Mouse (Mus musculus) testis, adult 2 months (tissue): ENCODE results near the gene Ptpa. TPM values are rescaled to one million over a fixed set of nuclear protein-coding genes. Genes with fewer than 3 reads are reported as not detected.

Experiments
- H3K27ac ChIP-seq: fragments of 200-500 bp; 2 replicates; pipeline ENCODE4 v1.5.1; 2012; ENCODE audit warnings: low read depth, low read length; ENCODE audit not compliant: control insufficient read depth, insufficient read depth
- H3K27me3 ChIP-seq: fragments of 200-500 bp; 2 replicates; pipeline ENCODE4 v1.6.1; 2012; ENCODE audit warnings: mild to moderate bottlenecking, low read length, moderate library complexity; ENCODE audit not compliant: control insufficient read depth, insufficient read depth
- H3K36me3 ChIP-seq: fragments of 200-500 bp; 2 replicates; pipeline ENCODE4 v1.6.1; 2012; ENCODE audit warnings: mild to moderate bottlenecking, low read length; ENCODE audit not compliant: control insufficient read depth, insufficient read depth
- H3K4me1 ChIP-seq: fragments of 200-500 bp; 2 replicates; pipeline ENCODE4 v1.6.1; 2012; ENCODE audit warnings: low read length; ENCODE audit not compliant: control insufficient read depth, insufficient read depth
- H3K4me3 ChIP-seq: fragments of 200-500 bp; 2 replicates; pipeline ENCODE4 v1.5.1; 2012; ENCODE audit warnings: low read depth, mild to moderate bottlenecking, low read length, moderate library complexity, mixed read lengths; ENCODE audit not compliant: control insufficient read depth
- CTCF ChIP-seq: fragments of 200-500 bp; IDR thresholded peaks from 2 replicates; pipeline ENCODE4 v1.5.1; 2012; ENCODE audit warnings: low read depth, mild to moderate bottlenecking, inconsistent platforms, low read length, moderate library complexity; ENCODE audit not compliant: control insufficient read depth, insufficient read depth, insufficient replicate concordance
- POLR2A ChIP-seq: fragments of 200-500 bp; IDR thresholded peaks from 2 replicates; pipeline ENCODE4 v1.6.1; 2012; ENCODE audit warnings: low read depth, mild to moderate bottlenecking, inconsistent platforms, low read length, moderate library complexity; ENCODE audit not compliant: control insufficient read depth
- polyA plus RNA-seq: library from polyadenylated mRNA; depleted of rRNA; stranded (reverse); fragments of >200 nt; gene quantifications from 2 replicates; pipeline ENCODE4 v1.2.3, GENCODE M21; 2012

Gene Ptpa
- polyA plus RNA-seq, 1 experiment = 87.3 TPM

DNA sequence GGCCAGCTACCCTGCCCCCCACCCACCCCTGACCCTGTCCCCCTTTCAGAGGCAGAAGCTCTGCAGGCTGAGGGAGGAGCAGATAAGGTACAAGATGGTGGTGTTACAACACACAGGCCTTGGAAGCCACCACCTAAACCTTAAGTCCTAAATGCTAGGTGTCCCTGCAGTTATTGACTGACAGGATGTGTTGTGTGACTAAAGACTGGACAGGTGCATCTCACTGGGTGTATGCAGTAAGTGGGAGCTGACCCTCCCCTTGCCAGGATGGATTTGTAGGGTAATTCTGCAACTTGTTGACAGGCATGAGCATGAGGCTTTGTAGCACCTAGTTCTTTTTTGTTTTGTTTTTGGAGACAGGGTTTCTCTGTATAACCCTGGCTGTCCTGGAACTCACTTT lies 28.6 kb downstream of the Ptpa start:
- no peak for TF ChIP-seq CTCF
- TF ChIP-seq POLR2A = no peak
- H3K4me1 ChIP-seq = peaks cover 14% of the 10 kb centered on the region
- no peak overlapping the region for H3K4me3 ChIP-seq
- no peaks in the 10 kb centered on the region for H3K27me3 ChIP-seq
- no peak overlapping the region for H3K27ac ChIP-seq
- H3K36me3 ChIP-seq = peaks cover 6% of the 10 kb centered on the region

DNA sequence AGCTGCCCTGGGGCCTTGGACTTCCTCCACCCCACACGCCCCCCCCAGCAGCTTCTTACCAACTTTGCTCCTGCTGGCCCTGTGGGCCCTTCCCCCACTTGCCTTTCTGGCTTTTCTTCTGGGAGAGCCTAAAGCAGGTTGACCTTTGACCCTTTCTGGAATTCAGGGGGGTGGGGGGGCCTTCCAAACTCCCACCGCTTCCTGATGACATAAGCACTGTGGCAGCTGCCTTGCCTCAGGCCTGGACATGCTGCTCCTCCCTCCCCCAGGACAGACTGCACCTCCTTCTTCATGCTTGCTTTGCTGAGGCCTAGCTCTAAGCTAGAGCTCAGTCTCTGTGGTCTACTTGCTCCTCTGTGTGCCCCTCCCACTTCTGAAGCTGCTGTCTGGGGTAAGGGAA lies 29.5 kb downstream of the Ptpa start:
- no peaks in the 10 kb centered on the region for H3K27me3 ChIP-seq
- H3K27ac ChIP-seq = peak overlapping the region; percentile 19; the same call in 1 of the 2 replicates
- H3K4me3 ChIP-seq = no peak overlapping the region
- peaks cover 6% of the 10 kb centered on the region for H3K36me3 ChIP-seq
- peaks cover 14% of the 10 kb centered on the region for H3K4me1 ChIP-seq
- TF ChIP-seq CTCF (no peak), POLR2A (0 out of 2 replicates have a peak, but pooled peaks have one; percentile 14)

DNA sequence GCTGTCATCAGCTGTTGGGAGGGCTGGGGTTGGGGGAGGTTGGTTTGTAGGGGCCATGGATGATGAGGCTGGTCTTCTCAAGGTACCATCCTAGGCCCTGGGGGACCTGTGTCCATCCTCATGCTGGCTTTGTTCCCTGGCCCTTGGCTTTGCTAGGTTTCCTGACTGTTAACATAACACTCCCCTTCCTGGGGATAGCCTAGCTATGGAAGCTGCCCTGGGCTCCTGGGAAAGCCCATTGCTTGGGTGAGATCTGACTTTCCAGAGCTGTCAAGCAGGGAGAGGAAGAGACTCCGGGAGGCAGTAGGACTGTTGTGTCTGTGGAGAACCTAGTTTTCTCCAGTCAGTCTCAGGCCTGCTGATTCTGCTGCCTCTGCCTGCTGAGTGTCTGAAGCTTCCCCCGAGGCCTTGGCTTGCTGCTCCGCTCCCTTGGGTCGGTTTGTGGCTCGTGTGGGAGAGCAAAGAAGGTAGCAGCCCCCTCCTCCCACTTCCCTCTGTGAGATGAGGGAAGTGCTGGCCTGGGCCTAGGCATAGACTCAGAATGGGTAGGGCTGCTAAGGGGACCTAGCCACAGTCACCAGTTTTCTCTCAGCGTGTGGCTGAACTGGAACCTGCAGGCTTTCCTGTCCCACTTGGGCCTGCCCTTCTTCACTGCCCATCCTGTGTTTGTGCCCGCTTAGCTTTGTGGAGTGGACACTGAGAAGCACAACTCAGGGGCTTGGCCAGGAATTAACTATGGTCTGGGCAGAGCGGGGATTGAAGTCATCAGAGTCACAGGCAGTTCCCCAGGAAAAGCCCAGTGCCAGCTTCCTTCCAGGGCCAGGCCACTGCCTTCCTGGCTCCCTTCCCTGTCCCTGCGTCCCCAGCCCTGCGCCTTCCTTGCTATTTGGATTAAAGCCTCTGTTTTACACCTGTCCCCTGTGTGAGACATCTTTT lies 31.3 kb downstream of the Ptpa start:
- peaks cover 4% of the 10 kb centered on the region for H3K36me3 ChIP-seq
- peaks cover 14% of the 10 kb centered on the region for H3K4me1 ChIP-seq
- H3K27ac ChIP-seq = peak overlapping the region; percentile 32; the same call in 1 of the 2 replicates
- no peak overlapping the region for H3K4me3 ChIP-seq
- no peaks in the 10 kb centered on the region for H3K27me3 ChIP-seq
- TF ChIP-seq CTCF = no peak
- TF ChIP-seq POLR2A = no peak

DNA sequence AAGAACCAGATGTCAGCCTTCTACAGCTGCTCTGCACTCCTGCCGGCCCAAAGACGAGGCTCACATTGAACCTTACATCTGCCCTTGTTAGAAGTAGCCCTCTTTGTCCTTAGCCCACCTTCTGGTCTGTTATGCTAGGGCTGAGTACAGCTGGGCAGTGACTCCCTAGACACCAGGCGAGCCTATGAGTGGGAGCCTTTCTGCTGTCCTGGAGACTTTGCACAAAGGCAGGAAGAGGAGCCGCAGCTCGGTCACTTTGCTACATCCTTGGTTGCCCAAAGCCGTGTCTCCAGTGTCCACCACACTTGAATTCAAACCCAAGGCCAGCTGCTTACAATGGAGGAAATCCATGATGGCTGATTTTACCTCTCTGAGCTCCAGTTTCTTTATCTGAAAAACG lies 32.5 kb downstream of the Ptpa start:
- H3K4me1 ChIP-seq = peaks cover 9% of the 10 kb centered on the region
- H3K4me3 ChIP-seq = no peak overlapping the region
- no peaks in the 10 kb centered on the region for H3K27me3 ChIP-seq
- H3K36me3 ChIP-seq = peaks cover 3% of the 10 kb centered on the region
- TF ChIP-seq POLR2A (no peak), CTCF (no peak)
- no peak overlapping the region for H3K27ac ChIP-seq

DNA sequence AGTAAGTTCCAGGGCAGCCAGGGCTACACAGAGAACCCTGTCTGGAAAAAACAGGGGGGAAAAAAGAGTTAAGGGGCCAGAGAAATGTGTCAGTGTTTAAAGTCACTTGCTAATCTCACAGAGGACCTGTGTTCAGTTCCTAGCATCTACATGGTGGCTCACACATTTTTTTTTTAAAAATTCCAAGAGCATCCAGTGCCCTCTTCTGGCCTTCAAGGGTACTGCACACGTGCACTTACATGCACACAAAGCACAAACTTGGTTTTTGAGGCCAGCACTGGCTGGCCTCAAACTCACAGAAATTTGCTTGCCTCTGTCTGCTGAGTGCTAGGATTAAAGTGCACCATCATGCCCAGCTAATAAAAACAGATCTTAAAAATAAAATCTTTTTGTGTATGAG lies 34.7 kb downstream of the Ptpa start:
- Histone ChIP-seq H3K4me3 (no peak overlapping the region), H3K4me1 (peaks cover 7% of the 10 kb centered on the region), H3K27me3 (no peaks in the 10 kb centered on the region), H3K36me3 (peaks cover 1% of the 10 kb centered on the region), H3K27ac (no peak overlapping the region)
- TF ChIP-seq POLR2A (no peak), CTCF (no peak; the same call in 1 of the 2 replicates)

DNA sequence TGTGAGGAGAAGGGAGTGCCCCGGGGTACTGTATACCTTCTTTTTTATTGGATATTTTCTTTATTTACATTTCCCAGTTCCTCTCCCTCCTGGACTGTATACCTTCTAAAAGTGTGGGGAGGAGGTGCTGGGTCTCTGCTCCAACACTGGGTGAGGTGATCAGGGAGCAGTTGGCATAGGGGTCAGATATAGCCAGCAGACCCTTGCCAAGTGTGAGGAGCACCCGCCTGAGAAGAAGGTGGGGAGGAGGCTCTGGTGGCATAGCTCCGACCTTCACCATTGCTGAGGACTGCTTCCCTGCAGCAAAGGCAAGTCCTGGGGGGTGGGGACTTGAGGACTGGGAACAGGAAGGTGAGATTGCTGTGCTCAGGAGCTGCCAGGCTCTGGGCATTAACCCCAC lies 35.7 kb downstream of the Ptpa start:
- TF ChIP-seq CTCF (no peak), POLR2A (no peak)
- Histone ChIP-seq H3K27ac (no peak overlapping the region), H3K4me3 (no peak overlapping the region), H3K4me1 (no peaks in the 10 kb centered on the region; the same call in 1 of the 2 replicates), H3K36me3 (no peaks in the 10 kb centered on the region; the same call in 1 of the 2 replicates), H3K27me3 (no peaks in the 10 kb centered on the region)

DNA sequence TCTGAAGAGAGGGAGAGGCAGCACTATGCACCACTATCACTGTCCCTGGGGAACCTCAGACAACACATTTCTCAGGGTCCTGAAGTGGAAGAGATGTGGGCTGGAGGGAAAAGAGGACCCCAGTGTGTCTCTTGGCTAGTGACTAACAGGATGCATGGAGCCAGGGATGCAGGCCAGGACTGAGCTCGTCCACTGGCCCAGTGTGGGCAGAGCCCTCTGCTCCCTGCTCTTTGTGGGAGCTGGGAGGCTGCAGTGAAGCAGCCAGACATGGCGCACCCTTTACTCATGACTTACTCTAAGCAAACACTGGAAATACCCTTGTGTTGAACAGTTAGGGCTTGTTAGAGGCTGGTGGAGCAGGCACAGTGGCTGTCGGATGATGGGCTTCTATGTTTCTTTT lies 37.7 kb downstream of the Ptpa start:
- Histone ChIP-seq H3K4me3 (no peak overlapping the region), H3K27ac (no peak overlapping the region), H3K27me3 (no peaks in the 10 kb centered on the region), H3K4me1 (no peaks in the 10 kb centered on the region), H3K36me3 (no peaks in the 10 kb centered on the region; the same call in 1 of the 2 replicates)
- TF ChIP-seq POLR2A (no peak), CTCF (no peak)
